8 mouse cellular contexts compared by ENCODE assay signal in the genomic region with DNA sequence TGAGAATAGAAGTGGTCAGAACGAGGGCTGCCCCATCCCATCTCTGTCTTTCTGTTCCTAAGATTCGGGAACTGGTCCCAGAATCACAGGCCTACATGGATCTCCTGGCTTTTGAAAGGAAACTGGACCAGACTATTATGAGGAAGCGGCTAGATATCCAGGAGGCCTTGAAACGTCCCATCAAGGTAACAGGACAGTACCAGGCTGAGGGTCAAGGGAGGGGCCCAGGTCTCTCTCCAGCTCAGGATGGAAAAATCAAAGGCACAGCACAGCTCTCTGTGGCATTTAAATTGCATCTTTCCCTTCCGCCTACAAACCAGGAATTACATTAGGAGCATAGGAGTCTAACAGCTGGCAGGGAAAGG. TPM values are rescaled to one million over a fixed set of nuclear protein-coding genes. Genes with fewer than 3 reads are reported as not detected.
DNase-seq lines count a peak whose midpoint lies in the region; ATAC-seq and TF ChIP-seq lines count a peak whose summit lies in the region.

No protein-coding gene starts in this region.

- H3K36me3 ChIP-seq in heart, embryonic 12.5 days: peaks cover 41% of the 10 kb centered on the region
- peaks cover 24% of the 10 kb centered on the region for H3K36me3 ChIP-seq in heart, postnatal 0 days (replicated peaks; ENCODE audit: control insufficient read depth, insufficient read depth, low read length)
- H3K36me3 ChIP-seq in midbrain, embryonic 13.5 days: peaks cover 56% of the 10 kb centered on the region

- peak overlapping the region; percentile 96 for H3K27ac ChIP-seq in heart, embryonic 12.5 days (ENCODE audit: poor library complexity, severe bottlenecking)
- H3K27ac ChIP-seq in brown adipose tissue, adult 24 weeks (replicated peaks; ENCODE audit: low read depth, low read length): peak overlapping the region; percentile 2; the same call in 1 of the 2 replicates
- H3K27ac ChIP-seq in heart, postnatal 0 days (ENCODE audit: low read depth): peak overlapping the region; percentile 99
- H3K27ac ChIP-seq in midbrain, embryonic 13.5 days: peak overlapping the region; percentile 97

- ATAC-seq in heart, embryonic 12.5 days (ENCODE audit: insufficient number of reproducible peaks, low FRiP score): no peak
- no peak for ATAC-seq in heart, postnatal 0 days (ENCODE audit: insufficient read depth, low read depth)
- ATAC-seq in midbrain, embryonic 13.5 days: no peak

- TF ChIP-seq EP300 in heart, postnatal 0 days (IDR thresholded peaks at IDR 0.05; ENCODE audit: low read depth): no peak

- H3K4me1 ChIP-seq in heart, embryonic 12.5 days (replicated peaks): peaks cover 46% of the 10 kb centered on the region
- H3K4me1 ChIP-seq in brown adipose tissue, adult 24 weeks (ENCODE audit: control insufficient read depth, insufficient read depth, insufficient read length, low read length): peaks cover 11% of the 10 kb centered on the region; the same call in 1 of the 2 replicates
- peaks cover 31% of the 10 kb centered on the region for H3K4me1 ChIP-seq in heart, postnatal 0 days (ENCODE audit: control insufficient read depth, insufficient read depth)
- H3K4me1 ChIP-seq in midbrain, embryonic 13.5 days (replicated peaks): peaks cover 32% of the 10 kb centered on the region

- peak overlapping the region; percentile 65 for H3K9ac ChIP-seq in heart, embryonic 12.5 days
- peak overlapping the region; percentile 34; the same call in 1 of the 2 replicates for H3K9ac ChIP-seq in heart, postnatal 0 days (replicated peaks; ENCODE audit: low read depth, low read length)
- H3K9ac ChIP-seq in midbrain, embryonic 13.5 days (replicated peaks): peak overlapping the region; percentile 98

- H3K4me3 ChIP-seq in heart, embryonic 12.5 days: peak overlapping the region; percentile 30; the same call in 1 of the 2 replicates
- H3K4me3 ChIP-seq in brown adipose tissue, adult 24 weeks (ENCODE audit: insufficient read depth, low read depth, low read length): no peak overlapping the region
- H3K4me3 ChIP-seq in heart, postnatal 0 days (ENCODE audit: low read depth, low read length): no peak overlapping the region; the same call in 1 of the 2 replicates
- H3K4me3 ChIP-seq in midbrain, embryonic 13.5 days (replicated peaks): peak overlapping the region; percentile 85

- H3K27me3 ChIP-seq in heart, embryonic 12.5 days (replicated peaks): 0 out of 2 replicates have a peak, but pooled peaks cover 1% of the 10 kb centered on the region
- no peaks in the 10 kb centered on the region for H3K27me3 ChIP-seq in heart, postnatal 0 days (ENCODE audit: control insufficient read depth, insufficient read depth, low read length)
- no peaks in the 10 kb centered on the region for H3K27me3 ChIP-seq in midbrain, embryonic 13.5 days

- peak overlapping the region; percentile 67 for H3K4me2 ChIP-seq in heart, embryonic 12.5 days
- peak overlapping the region; percentile 70 for H3K4me2 ChIP-seq in heart, postnatal 0 days (ENCODE audit: low read depth, low read length)
- peak overlapping the region; percentile 94 for H3K4me2 ChIP-seq in midbrain, embryonic 13.5 days (replicated peaks)

- 65% methylated on average over 5 of the region's 5 CpGs for WGBS in heart, embryonic 12.5 days
- WGBS in heart, postnatal 0 days: 46% methylated on average over 5 of the region's 5 CpGs
- 55% methylated on average over 5 of the region's 5 CpGs for WGBS in midbrain, embryonic 13.5 days

- intact Hi-C loops in gastrocnemius, postnatal 14 days (cut with DNase I; ENCODE audit: low total_unique reads): no loop called here

- no peak for TF ChIP-seq CTCF in heart, postnatal 0 days (IDR thresholded peaks at IDR 0.05; ENCODE audit: low read depth)

- DNase-seq in heart, adult 11 months: no peak
- DNase-seq in heart, postnatal 0 days (ENCODE audit: low spot score): no peak
- DNase-seq in ovary, adult 18-20 months (ENCODE audit: low spot score): no peak
- no peak for DNase-seq in gastrocnemius, postnatal 14 days
- DNase-seq in urinary bladder, adult 18-20 months (ENCODE audit: low spot score in 2 of 2): no peak

- H3K9me3 ChIP-seq in heart, embryonic 12.5 days (replicated peaks): no peaks in the 10 kb centered on the region
- no peaks in the 10 kb centered on the region for H3K9me3 ChIP-seq in heart, postnatal 0 days (replicated peaks; ENCODE audit: control insufficient read depth, low read length)
- no peaks in the 10 kb centered on the region for H3K9me3 ChIP-seq in midbrain, embryonic 13.5 days

RNA-seq across cellular contexts. Expression of a gene that starts 1.6 kb away (rescaled TPM):
- polyA plus RNA-seq in heart, embryonic 12.5 days (2016; fragmentation: Nextera tagmentation; extraction: Ambion mirVana): not detected in 2 replicates
- not detected in 2 replicates for polyA plus RNA-seq in brown adipose tissue, adult 24 weeks (2012; ENCODE audit: insufficient read depth, insufficient read length, missing spikeins)
- total RNA-seq in heart, postnatal 0 days (2014; rRNA removed; ENCODE audit: low replicate concordance): not detected in 2 replicates
- polyA plus RNA-seq in heart, postnatal 0 days (2015; fragmentation: Nextera tagmentation; extraction: Ambion mirVana): not detected in 2 replicates
- polyA plus RNA-seq in midbrain, embryonic 13.5 days (2015; fragmentation: Nextera tagmentation; extraction: Ambion mirVana): not detected in 2 replicates
- total RNA-seq in gastrocnemius, postnatal 14 days (2021): 1 to 10 TPM; 1.7 to 1.9 TPM

RNA-seq across cellular contexts. Expression of a gene that starts 1.7 kb away (rescaled TPM):
- polyA plus RNA-seq in heart, embryonic 12.5 days (2016; fragmentation: Nextera tagmentation; extraction: Ambion mirVana): 25.5 and 29.3 TPM in 2 replicates
- 14.9 and 17.4 TPM in 2 replicates for polyA plus RNA-seq in brown adipose tissue, adult 24 weeks (2012; ENCODE audit: insufficient read depth, insufficient read length, missing spikeins)
- total RNA-seq in heart, postnatal 0 days (2014; rRNA removed; ENCODE audit: low replicate concordance): 28.4 and 35.7 TPM in 2 replicates
- 16.8 and 20.0 TPM in 2 replicates for polyA plus RNA-seq in heart, postnatal 0 days (2015; fragmentation: Nextera tagmentation; extraction: Ambion mirVana)
- 137 and 145 TPM in 2 replicates for polyA plus RNA-seq in midbrain, embryonic 13.5 days (2015; fragmentation: Nextera tagmentation; extraction: Ambion mirVana)
- 10 to 100 TPM in 1 of 2 experiments, 1 to 10 TPM in 1; 9.4 to 11.5 TPM for total RNA-seq in gastrocnemius, postnatal 14 days (2021)

RNA-seq across cellular contexts. Expression of a gene that starts 13.7 kb away (rescaled TPM):
- polyA plus RNA-seq in heart, embryonic 12.5 days (2016; fragmentation: Nextera tagmentation; extraction: Ambion mirVana): 0.77 and 1.1 TPM in 2 replicates
- 4,943 and 5,428 TPM in 2 replicates for polyA plus RNA-seq in brown adipose tissue, adult 24 weeks (2012; ENCODE audit: insufficient read depth, insufficient read length, missing spikeins)
- 8.7 and 16.4 TPM in 2 replicates for total RNA-seq in heart, postnatal 0 days (2014; rRNA removed; ENCODE audit: low replicate concordance)
- 9.0 and 9.9 TPM in 2 replicates for polyA plus RNA-seq in heart, postnatal 0 days (2015; fragmentation: Nextera tagmentation; extraction: Ambion mirVana)
- 1.3 and 1.6 TPM in 2 replicates for polyA plus RNA-seq in midbrain, embryonic 13.5 days (2015; fragmentation: Nextera tagmentation; extraction: Ambion mirVana)
- total RNA-seq in gastrocnemius, postnatal 14 days (2021): 100 to 1,000 TPM; 487 to 557 TPM

RNA-seq across cellular contexts. Expression of a gene that starts 21.8 kb away (rescaled TPM):
- polyA plus RNA-seq in heart, embryonic 12.5 days (2016; fragmentation: Nextera tagmentation; extraction: Ambion mirVana): 168 and 170 TPM in 2 replicates
- polyA plus RNA-seq in brown adipose tissue, adult 24 weeks (2012; ENCODE audit: insufficient read depth, insufficient read length, missing spikeins): 189 and 242 TPM in 2 replicates
- 94.2 and 195 TPM in 2 replicates for total RNA-seq in heart, postnatal 0 days (2014; rRNA removed; ENCODE audit: low replicate concordance)
- polyA plus RNA-seq in heart, postnatal 0 days (2015; fragmentation: Nextera tagmentation; extraction: Ambion mirVana): 341 and 358 TPM in 2 replicates
- 167 and 177 TPM in 2 replicates for polyA plus RNA-seq in midbrain, embryonic 13.5 days (2015; fragmentation: Nextera tagmentation; extraction: Ambion mirVana)
- 100 to 1,000 TPM; 182 TPM for total RNA-seq in gastrocnemius, postnatal 14 days (2021)

RNA-seq across cellular contexts. Expression of a gene that starts 33.5 kb away (rescaled TPM):
- polyA plus RNA-seq in heart, embryonic 12.5 days (2016; fragmentation: Nextera tagmentation; extraction: Ambion mirVana): 2.6 and 3.2 TPM in 2 replicates
- not detected in 2 replicates for polyA plus RNA-seq in brown adipose tissue, adult 24 weeks (2012; ENCODE audit: insufficient read depth, insufficient read length, missing spikeins)
- total RNA-seq in heart, postnatal 0 days (2014; rRNA removed; ENCODE audit: low replicate concordance): 0.11 and 0.93 TPM in 2 replicates
- polyA plus RNA-seq in heart, postnatal 0 days (2015; fragmentation: Nextera tagmentation; extraction: Ambion mirVana): 1.1 and 1.3 TPM in 2 replicates
- polyA plus RNA-seq in midbrain, embryonic 13.5 days (2015; fragmentation: Nextera tagmentation; extraction: Ambion mirVana): 48.0 and 54.5 TPM in 2 replicates
- total RNA-seq in gastrocnemius, postnatal 14 days (2021): 1 to 10 TPM in 1 of 2 experiments, under 1 TPM in 1; 0.69 to 1.0 TPM

Comparison
In these comparisons a context has a peak if more than half of its experiments do, and no peak if none do; other contexts are left out.
1. H3K4me3 ChIP-seq: peak in heart, embryonic 12.5 days (single experiment) and midbrain, embryonic 13.5 days (single experiment); none in brown adipose tissue, adult 24 weeks (single experiment) and heart, postnatal 0 days (single experiment).
2. H3K27ac ChIP-seq: peak in every context shown above with its lines; median percentile 99 in heart, postnatal 0 days; 97 in midbrain, embryonic 13.5 days; 96 in heart, embryonic 12.5 days; 2 in brown adipose tissue, adult 24 weeks.
3. H3K9ac ChIP-seq: peak in every context shown above with its lines; median percentile 98 in midbrain, embryonic 13.5 days; 65 in heart, embryonic 12.5 days; 34 in heart, postnatal 0 days.
4. RNA of a gene that starts 13.7 kb away (polyA plus RNA-seq): 4,943 to 5,428 TPM in brown adipose tissue, adult 24 weeks; 9.0 to 9.9 TPM in heart, postnatal 0 days, 1.3 to 1.6 TPM in midbrain, embryonic 13.5 days and 0.77 to 1.1 TPM in heart, embryonic 12.5 days; every median in the first group is over 100 times any median in the second.
5. Peak in every context shown above with its lines, with median percentiles within 50 percentile points of each other: H3K4me2 ChIP-seq.